In genomic region chr14:121073093-121073866, GRCm38 (mm10) we compare ENCODE assay signal across 11 mouse cellular contexts. TPM values are rescaled to one million over a fixed set of nuclear protein-coding genes. Genes with fewer than 3 reads are reported as not detected.
DNase-seq lines count a peak whose midpoint lies in the region; ATAC-seq and TF ChIP-seq lines count a peak whose summit lies in the region.
"Had no signal": no experiment of that assay in that cellular context is flagged by ENCODE, and none has a peak within 500 bp of the region (broad histone marks: within the 10 kb centered on the region; RNA-seq: fewer than 3 reads in every experiment).

No protein-coding gene starts in this region.

- no peaks in the 10 kb centered on the region for H3K27me3 ChIP-seq in lung, embryonic 14.5 days (ENCODE audit: insufficient read depth, low read length)
- no peaks in the 10 kb centered on the region for H3K27me3 ChIP-seq in forebrain, embryonic 16.5 days (replicated peaks; ENCODE audit: control insufficient read depth, insufficient read depth, low read length)
- H3K27me3 ChIP-seq in myocyte (ENCODE audit: control insufficient read depth, insufficient read depth, insufficient read length) = no peaks in the 10 kb centered on the region
- H3K27me3 ChIP-seq: liver, embryonic 13.5 days had no signal

- TF ChIP-seq CTCF in lung, embryonic 14.5 days (IDR thresholded peaks at IDR 0.05; ENCODE audit: low read depth) = no peak

- H3K9ac ChIP-seq in lung, embryonic 14.5 days = no peak overlapping the region
- H3K9ac ChIP-seq in forebrain, embryonic 16.5 days (replicated peaks; ENCODE audit: low read depth, low read length) = no peak overlapping the region
- H3K9ac ChIP-seq: liver, embryonic 13.5 days had no signal

- intact Hi-C loops in left cerebral cortex, postnatal 10 days (cut with DNase I) = no loop called here

- TF ChIP-seq POLR2A in myocyte (IDR thresholded peaks at IDR 0.05; ENCODE audit: insufficient read length, low read depth) = peak; percentile 17

- H3K36me3 ChIP-seq in lung, embryonic 14.5 days (ENCODE audit: insufficient read depth) = peaks cover 6% of the 10 kb centered on the region; the same call in 1 of the 2 replicates
- H3K36me3 ChIP-seq in forebrain, embryonic 16.5 days (ENCODE audit: control insufficient read depth, insufficient read depth) = no peaks in the 10 kb centered on the region
- H3K36me3 ChIP-seq in myocyte (ENCODE audit: control insufficient read depth, insufficient read depth) = no peaks in the 10 kb centered on the region

- peaks cover 78% of the 10 kb centered on the region for H3K79me2 ChIP-seq in myocyte (ENCODE audit: control insufficient read depth, insufficient read depth)

- no peaks in the 10 kb centered on the region for H3K9me3 ChIP-seq in lung, embryonic 14.5 days (ENCODE audit: low read depth, low read length)
- no peaks in the 10 kb centered on the region for H3K9me3 ChIP-seq in forebrain, embryonic 16.5 days (ENCODE audit: control insufficient read depth, low read length)
- H3K9me3 ChIP-seq: liver, embryonic 13.5 days had no signal

- H3K4me3 ChIP-seq in lung, embryonic 14.5 days (ENCODE audit: low read depth, low read length) = no peak overlapping the region
- H3K4me3 ChIP-seq in forebrain, embryonic 16.5 days (replicated peaks; ENCODE audit: low read length) = no peak overlapping the region
- no peak overlapping the region for H3K4me3 ChIP-seq in myocyte
- H3K4me3 ChIP-seq: liver, embryonic 13.5 days had no signal

- ATAC-seq in lung, embryonic 14.5 days (ENCODE audit: insufficient read depth) = peak; percentile 49; the same call in 1 of the 2 replicates
- peak; percentile 71 for ATAC-seq in forebrain, embryonic 16.5 days
- no peak for ATAC-seq in cerebellum, adult (ENCODE audit: insufficient number of reproducible peaks, low FRiP score, low TSS enrichment)

- H3K4me2 ChIP-seq in lung, embryonic 14.5 days = no peak overlapping the region
- H3K4me2 ChIP-seq in forebrain, embryonic 16.5 days (ENCODE audit: low read length) = no peak overlapping the region
- H3K4me2 ChIP-seq in myocyte (ENCODE audit: low read depth) = no peak overlapping the region
- H3K4me2 ChIP-seq: liver, embryonic 13.5 days had no signal

- no peak overlapping the region for H3ac ChIP-seq in myocyte (ENCODE audit: control insufficient read depth, insufficient read length)

- 95% methylated on average over 5 of the region's 5 CpGs for WGBS in lung, embryonic 14.5 days
- WGBS in forebrain, embryonic 16.5 days = 92% methylated on average over 5 of the region's 5 CpGs

- no peaks in the 10 kb centered on the region for H3K4me1 ChIP-seq in lung, embryonic 14.5 days (ENCODE audit: insufficient read depth)
- H3K4me1 ChIP-seq in forebrain, embryonic 16.5 days (replicated peaks; ENCODE audit: control insufficient read depth, insufficient read depth, low read length) = peaks cover 7% of the 10 kb centered on the region; the same call in 1 of the 2 replicates
- H3K4me1 ChIP-seq: liver, embryonic 13.5 days had no signal

- no peak overlapping the region; the same call in 1 of the 2 replicates for H3K27ac ChIP-seq in lung, embryonic 14.5 days (ENCODE audit: low read depth)
- peak overlapping the region; percentile 29 for H3K27ac ChIP-seq in forebrain, embryonic 16.5 days (ENCODE audit: low read length)
- H3K27ac ChIP-seq: liver, embryonic 13.5 days had no signal

- DNase-seq in adrenal gland, adult 2 months = peak; percentile 50
- no peak for DNase-seq in adrenal gland, adult 8-10 months
- DNase-seq in lung, embryonic 14.5 days = no peak
- DNase-seq in lung, postnatal 10 days = no peak
- DNase-seq in left cerebral cortex, postnatal 10 days (ENCODE audit: extremely low spot score in 1 of 2, low spot score in 2 of 2) = no peak
- DNase-seq: gastrocnemius, postnatal 10 days; heart, postnatal 36 days; liver, embryonic 13.5 days had no signal

TF ChIP-seq in myocyte, 11 proteins besides CTCF, POLR2A, EP300 and RAD21:
- no peak for TF ChIP-seq TCF3 (IDR thresholded peaks at IDR 0.05; ENCODE audit: insufficient read length, low read depth)
- no peak for TF ChIP-seq E2F4 (IDR thresholded peaks at IDR 0.05; ENCODE audit: insufficient read depth)
- no peak for TF ChIP-seq USF1 (IDR thresholded peaks at IDR 0.05; ENCODE audit: low read depth)
- TF ChIP-seq REST (IDR thresholded peaks at IDR 0.05; ENCODE audit: insufficient read depth, insufficient read length) = no peak
- TF ChIP-seq POLR2AphosphoS2 (IDR thresholded peaks at IDR 0.05; ENCODE audit: insufficient read length, low read depth) = peak; percentile 40
- TF ChIP-seq TCF12 (IDR thresholded peaks at IDR 0.05; ENCODE audit: insufficient read depth, poor library complexity, severe bottlenecking) = no peak
- TF ChIP-seq MYOD1 (IDR thresholded peaks at IDR 0.05; ENCODE audit: control insufficient read depth in 1 of 3, insufficient read length in 2 of 3, low read depth in 2 of 3) = peak in 1 of 3 experiments; percentile 3
- no peak for TF ChIP-seq CEBPB (IDR thresholded peaks at IDR 0.05; ENCODE audit: insufficient read depth, poor library complexity, severe bottlenecking)
- TF ChIP-seq MAX (IDR thresholded peaks at IDR 0.05; ENCODE audit: low read depth) = no peak
- peak in 1 of 3 experiments; percentile 45 for TF ChIP-seq MYOG (IDR thresholded peaks at IDR 0.05; ENCODE audit: control insufficient read depth in 1 of 3, insufficient read depth in 1 of 3, insufficient read length in 2 of 3, low read depth in 2 of 3)
- TF ChIP-seq SRF (IDR thresholded peaks at IDR 0.05; ENCODE audit: control insufficient read depth, insufficient read length, low read depth) = no peak

RNA-seq across cellular contexts. Expression of gene Farp1, which starts 38.3 kb away (rescaled TPM):
- total RNA-seq in adrenal gland, adult 2 months (2021) = 10 to 100 TPM; 18.0 to 24.0 TPM
- 7.4 and 10.9 TPM in 2 replicates for polyA plus RNA-seq in adrenal gland, adult 2 months (2012; rRNA removed)
- total RNA-seq in adrenal gland, adult 8-10 months (2022) = 10 to 100 TPM; 15.5 to 24.1 (median 21.4) TPM
- polyA plus RNA-seq in lung, embryonic 14.5 days (2014; fragmentation: Nextera tagmentation; extraction: Ambion mirVana) = 36.1 and 36.8 TPM in 2 replicates
- polyA plus RNA-seq in forebrain, embryonic 16.5 days (2015; fragmentation: Nextera tagmentation; extraction: Ambion mirVana) = 35.4 and 43.6 TPM in 2 replicates
- polyA plus RNA-seq in myocyte (2012; fragmentation: generic; extraction: Trizol) = 29.7 TPM
- 100 to 1,000 TPM; 151 to 152 TPM for total RNA-seq in left cerebral cortex, postnatal 10 days (2021)
